Mouse (Mus musculus) limb, embryonic 14.5 days (tissue): ENCODE results near the gene Cyb5r4. TPM values are rescaled to one million over a fixed set of nuclear protein-coding genes. Genes with fewer than 3 reads are reported as not detected.
"Not testable (repeated sequence)": the region's sequence is repeated elsewhere in the genome, so short reads cannot be mapped to it uniquely, and the experiment has no call there.

Experiments used
- ATAC-seq: fragments of 200-750 bp; cut with Nextera tagmentation; 2 replicates; pipeline ENCODE4 v1.8.0; 2017; ENCODE audit warnings: low read depth, moderate number of reproducible peaks, moderate TSS enrichment; ENCODE audit not compliant: low FRiP score
- DNase-seq: peaks from one replicate; pipeline ENCODE4 v3.0.0-alpha.2; 2015; ENCODE audit warnings: low spot score
- H3K27ac ChIP-seq: fragments of 300-500 bp; sonication (generic); replicated peaks from 2 replicates; pipeline ENCODE4 v1.5.1; 2014; ENCODE audit warnings: low read depth, mild to moderate bottlenecking, low read length, moderate library complexity, mixed read lengths
- H3K27me3 ChIP-seq: fragments of 300-500 bp; sonication (generic); 2 replicates; pipeline ENCODE4 v1.6.1; 2014; ENCODE audit warnings: low read length, mixed read lengths; ENCODE audit not compliant: control insufficient read depth, insufficient read depth
- H3K36me3 ChIP-seq: fragments of 300-500 bp; sonication (generic); 2 replicates; pipeline ENCODE4 v1.6.1; 2014; ENCODE audit warnings: mild to moderate bottlenecking, low read length, moderate library complexity, mixed read lengths; ENCODE audit not compliant: control insufficient read depth, insufficient read depth
- H3K4me1 ChIP-seq: fragments of 300-500 bp; sonication (generic); 2 replicates; pipeline ENCODE4 v1.6.1; 2014; ENCODE audit warnings: antibody characterized with exemption, low read length, mixed read lengths; ENCODE audit not compliant: control insufficient read depth, insufficient read depth
- H3K4me2 ChIP-seq: fragments of 300-500 bp; sonication (generic); replicated peaks from 2 replicates; pipeline ENCODE4 v1.6.1; 2014; ENCODE audit warnings: low read depth, mild to moderate bottlenecking, low read length, moderate library complexity; ENCODE audit not compliant: severe bottlenecking
- H3K4me3 ChIP-seq: fragments of 300-500 bp; sonication (generic); replicated peaks from 2 replicates; pipeline ENCODE4 v1.5.1; 2014; ENCODE audit warnings: low read length
- H3K9ac ChIP-seq: fragments of 300-500 bp; sonication (generic); 2 replicates; pipeline ENCODE4 v1.6.1; 2014; ENCODE audit warnings: mild to moderate bottlenecking, low read depth, low read length, moderate library complexity; ENCODE audit not compliant: severe bottlenecking
- H3K9me3 ChIP-seq: fragments of 300-500 bp; sonication (generic); 2 replicates; pipeline ENCODE4 v1.6.1; 2016; ENCODE audit warnings: low read length; ENCODE audit not compliant: control insufficient read depth
- POLR2A ChIP-seq: fragments of 200-500 bp; IDR thresholded peaks from 2 replicates; pipeline ENCODE4 v1.8.0; 2012; ENCODE audit warnings: inconsistent platforms, mild to moderate bottlenecking, moderate library complexity, borderline replicate concordance; ENCODE audit not compliant: insufficient read depth, insufficient read length; ENCODE audit errors: extremely low read depth
- WGBS: fragments of 180-500 bp; shearing (Covaris S2); extraction: QIAGEN DNeasy Blood & Tissue Kit; methylation state at CpG from one replicate; pipeline ENCODE4 v1.1.7; 2014; 5-methylcytosine and 5-hydroxymethylcytosine counted together
- polyA plus RNA-seq, 2 experiments: library from polyadenylated mRNA; depleted of rRNA in 1 of 2; stranded (reverse) in 1 of 2; unstranded in 1 of 2; fragments of >200 nt; fragmentation: Nextera tagmentation in 1 of 2; extraction: Ambion mirVana in 1 of 2; gene quantifications; 2 replicates each; pipeline versions ENCODE4 v1.2.1 to v1.2.3; 2012 to 2014

Cyb5r4 gene
- 17.7 and 18.0 TPM in 2 replicates for polyA plus RNA-seq (2012; rRNA removed)
- 41.8 and 43.0 TPM in 2 replicates for polyA plus RNA-seq (2014; fragmentation: Nextera tagmentation; extraction: Ambion mirVana)

GRCm38 (mm10) chr9:87021778-87022523 lies at the start of gene Cyb5r4:
Gene Cyb5r4 (plus strand): TSS chr9:87022014.
- H3K4me2 ChIP-seq, result peak within 1 kb of the TSS; percentile 53
- peak within 1 kb of the TSS; percentile 30 for H3K27ac ChIP-seq
- H3K27me3 ChIP-seq, result 0 out of 2 replicates have a peak, but pooled peaks cover 6% of the 10 kb centered on the region
- DNase-seq (peak; percentile 98), ATAC-seq (peak; percentile 100)
- TF ChIP-seq POLR2A, result 0 out of 2 replicates have a peak, but pooled peaks have one; percentile 47
- 1% methylated on average over 49 of the region's 52 CpGs for WGBS
- no peaks in the 10 kb centered on the region for H3K9me3 ChIP-seq
- peak within 1 kb of the TSS; percentile 65 for H3K4me3 ChIP-seq
- H3K36me3 ChIP-seq, result no peaks in the 10 kb centered on the region
- peak within 1 kb of the TSS; percentile 58 for H3K9ac ChIP-seq
- H3K4me1 ChIP-seq, result peaks cover 5% of the 10 kb centered on the region; the same call in 1 of the 2 replicates

DNA sequence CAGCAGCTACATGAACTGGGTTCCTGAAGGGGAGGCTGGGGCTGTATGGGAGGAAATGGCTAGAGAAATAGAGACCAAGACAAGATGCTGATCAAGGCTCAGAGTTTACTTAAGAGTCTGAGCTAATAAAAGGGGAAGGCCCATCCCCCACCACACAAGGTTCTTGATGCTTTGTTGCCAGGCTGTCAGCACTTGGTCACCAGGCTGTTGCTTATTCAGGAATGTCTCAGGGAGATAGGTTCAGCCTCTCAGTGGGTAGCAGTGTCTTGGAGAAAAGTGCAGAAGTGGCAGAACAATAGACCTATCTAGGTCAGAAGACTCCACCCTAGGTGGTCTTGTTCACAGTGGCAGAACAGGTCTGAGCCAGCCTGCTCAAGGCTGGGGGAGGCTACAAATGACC lies 49.3 kb upstream of the Cyb5r4 start:
- H3K27ac ChIP-seq, DNase-seq, ATAC-seq, H3K4me1 ChIP-seq, H3K36me3 ChIP-seq, H3K4me3 ChIP-seq, H3K4me2 ChIP-seq, H3K27me3 ChIP-seq, H3K9ac ChIP-seq, H3K9me3 ChIP-seq: not testable (repeated sequence)

DNA sequence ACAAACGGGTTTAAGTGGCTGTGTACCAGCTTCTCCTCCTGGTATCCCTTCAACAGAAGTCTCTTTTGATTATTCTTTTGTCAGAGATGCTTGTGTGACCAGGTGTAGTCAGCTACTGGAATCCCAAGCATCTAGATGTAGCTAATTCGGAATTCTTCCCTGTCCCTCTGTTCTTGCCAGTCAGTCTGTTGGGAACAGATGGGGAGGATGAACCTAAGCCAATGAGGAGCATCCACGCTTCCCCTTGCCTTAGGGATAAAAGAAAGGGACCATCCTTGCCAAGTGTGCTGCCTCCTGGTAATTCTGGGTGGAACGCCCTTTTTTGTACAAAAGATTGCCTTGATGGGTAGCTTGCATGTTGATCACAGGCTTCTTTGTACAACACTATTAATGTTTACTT lies 48.3 kb upstream of the Cyb5r4 start:
- ATAC-seq, result no peak
- 67% methylated on average over 4 of the region's 4 CpGs for WGBS
- Histone ChIP-seq H3K4me1 (no peaks in the 10 kb centered on the region), H3K9me3 (no peaks in the 10 kb centered on the region), H3K36me3 (no peaks in the 10 kb centered on the region), H3K27me3 (no peaks in the 10 kb centered on the region), H3K9ac (no peak overlapping the region), H3K4me3 (no peak overlapping the region), H3K4me2 (no peak overlapping the region), H3K27ac (no peak overlapping the region)
- no peak for DNase-seq
- no peak for TF ChIP-seq POLR2A

DNA sequence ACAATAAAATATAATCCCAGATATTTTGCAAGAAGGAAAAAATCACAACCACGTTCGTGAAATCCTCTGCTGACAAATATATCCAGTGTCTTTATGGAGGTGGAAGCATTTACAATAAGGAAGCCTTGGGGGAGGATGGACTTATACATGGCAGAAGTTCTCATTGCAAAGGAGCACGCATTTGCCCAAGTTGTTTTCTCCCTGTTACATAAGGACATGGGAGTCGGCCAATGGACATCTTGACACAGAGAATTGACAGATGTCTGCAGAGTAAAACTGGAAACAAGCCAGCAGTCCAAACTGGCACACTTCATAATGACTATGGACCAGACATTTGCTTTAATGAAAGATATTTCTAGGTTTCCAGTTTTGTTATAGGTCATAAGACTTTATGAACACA lies 44.9 kb upstream of the Cyb5r4 start:
- Histone ChIP-seq H3K27ac (no peak overlapping the region), H3K4me2 (no peak overlapping the region), H3K4me3 (no peak overlapping the region), H3K9me3 (no peaks in the 10 kb centered on the region), H3K4me1 (peaks cover 3% of the 10 kb centered on the region; the same call in 1 of the 2 replicates), H3K27me3 (no peaks in the 10 kb centered on the region), H3K36me3 (no peaks in the 10 kb centered on the region), H3K9ac (no peak overlapping the region)
- no peak for ATAC-seq
- no peak for DNase-seq
- no peak for TF ChIP-seq POLR2A
- 69% methylated on average over 4 of the region's 4 CpGs for whole genome bisulfite sequencing

DNA sequence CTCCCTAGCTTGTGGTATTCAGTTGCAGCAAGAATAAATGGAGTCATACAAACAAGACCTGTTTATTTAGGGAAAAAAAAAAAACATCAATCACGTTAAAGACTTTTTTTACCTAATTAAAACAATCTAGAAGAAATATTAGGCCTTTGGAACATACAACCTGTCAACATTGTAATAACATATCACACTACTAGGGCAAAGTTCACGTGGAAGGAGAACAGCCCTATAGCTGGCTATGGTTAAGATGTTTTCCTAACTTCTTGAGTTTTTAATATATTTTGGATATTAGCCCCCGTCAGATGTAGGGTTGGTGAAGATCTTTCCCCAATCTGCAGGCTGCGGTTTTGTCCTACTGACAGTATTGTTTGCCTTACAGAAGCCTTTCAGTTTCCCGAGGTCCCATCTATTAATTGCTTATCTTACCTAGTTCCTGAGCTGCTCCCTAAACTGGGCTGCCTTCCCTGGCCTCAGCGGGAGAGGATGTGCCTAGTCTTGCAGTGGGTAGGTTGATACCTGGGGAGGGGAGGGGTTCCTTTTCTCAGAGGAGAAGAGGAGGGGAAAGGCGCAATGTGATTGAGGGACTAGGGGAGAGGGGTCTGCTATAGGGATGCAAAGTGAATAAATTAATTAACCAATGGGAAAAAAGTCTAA lies 43.4 kb upstream of the Cyb5r4 start:
- Histone ChIP-seq H3K4me2 (no peak overlapping the region), H3K36me3 (no peaks in the 10 kb centered on the region), H3K4me1 (peaks cover 3% of the 10 kb centered on the region; the same call in 1 of the 2 replicates), H3K27ac (no peak overlapping the region), H3K9ac (no peak overlapping the region), H3K9me3 (no peaks in the 10 kb centered on the region), H3K27me3 (no peaks in the 10 kb centered on the region), H3K4me3 (no peak overlapping the region)
- WGBS, result 69% methylated on average over 7 of the region's 7 CpGs
- no peak for TF ChIP-seq POLR2A
- DNase-seq (no peak), ATAC-seq (no peak)
